Mouse (Mus musculus): ENCODE results near the gene Fgfr2.

Fgfr2 gene

DNA sequence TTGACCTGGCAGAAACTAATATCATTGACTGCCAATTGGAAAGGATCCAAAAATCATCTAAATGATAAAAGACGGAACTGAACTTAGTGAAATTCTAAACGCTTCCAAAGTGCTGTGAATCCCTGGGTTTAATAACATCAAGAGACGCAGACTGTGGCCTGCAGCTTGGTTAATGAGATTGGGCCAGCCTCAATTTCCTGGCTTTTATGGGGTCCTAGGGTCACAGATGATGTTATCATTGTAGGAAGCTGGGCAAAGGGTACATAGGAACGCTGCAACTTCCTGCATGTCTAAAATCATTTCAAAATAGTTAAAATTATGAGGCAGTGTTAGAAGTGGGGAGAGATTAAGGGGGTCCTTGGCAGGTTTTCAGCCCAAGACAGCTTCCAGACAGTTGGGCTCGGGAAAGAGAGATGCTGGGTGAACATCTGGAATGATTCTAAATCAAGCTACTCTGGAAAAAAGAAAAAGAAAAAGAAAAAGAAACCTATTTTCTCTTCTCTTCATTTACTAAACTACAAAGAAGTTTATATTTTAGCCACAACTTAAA is 823.4 kb downstream of the Fgfr2 start:
- TF ChIP-seq POU5F1 (IDR thresholded peaks at IDR 0.05; ENCODE audit: borderline replicate concordance, low read length) (no peak), NANOG (IDR thresholded peaks at IDR 0.05; ENCODE audit: borderline replicate concordance, low read length) (no peak), CTCF (conservative IDR thresholded peaks at IDR 0.05; ENCODE audit: low read length) (no peak)
- Histone ChIP-seq H3K36me3 (ENCODE audit: insufficient read depth, low read length) (no peaks in the 10 kb centered on the region), H3K27me3 (ENCODE audit: insufficient read depth, low read length) (peaks cover 3% of the 10 kb centered on the region; the same call in 1 of the 2 replicates), H3K4me1 (replicated peaks; ENCODE audit: low read depth, low read length) (no peaks in the 10 kb centered on the region), H3K9me3 (ENCODE audit: low read length) (no peaks in the 10 kb centered on the region), H3K4me3 (replicated peaks; ENCODE audit: low read length) (no peak overlapping the region)

DNA sequence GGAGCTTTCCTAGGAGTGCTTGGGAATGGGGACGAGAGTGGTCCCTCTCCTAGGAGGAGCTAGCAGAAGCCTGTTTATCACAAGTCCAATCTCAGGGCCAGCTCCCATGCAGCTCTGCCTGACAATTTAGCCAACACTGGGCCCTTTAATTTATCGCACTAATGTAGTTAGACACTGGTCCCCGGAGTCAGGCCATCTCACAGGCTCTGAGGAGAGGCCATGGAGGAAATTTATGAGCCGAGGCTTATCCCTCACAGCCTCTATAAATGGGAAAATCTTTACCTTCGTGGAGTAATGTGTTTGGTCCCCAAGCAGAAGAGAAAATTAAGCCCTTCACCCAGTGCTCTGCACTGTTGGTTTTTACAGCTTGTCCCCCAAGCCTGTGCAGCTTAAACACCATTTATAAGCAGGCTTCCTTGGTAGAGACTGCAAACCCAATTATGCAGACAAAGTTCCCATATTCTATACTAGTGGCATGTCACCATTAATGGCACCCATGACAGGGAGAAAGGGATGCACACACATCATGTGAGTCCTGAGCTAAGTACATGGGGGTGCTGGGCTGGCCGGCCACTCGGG is 824.6 kb downstream of the Fgfr2 start:
- Histone ChIP-seq H3K9me3 (ENCODE audit: low read length) (no peaks in the 10 kb centered on the region), H3K4me1 (replicated peaks; ENCODE audit: low read depth, low read length) (no peaks in the 10 kb centered on the region), H3K36me3 (ENCODE audit: insufficient read depth, low read length) (no peaks in the 10 kb centered on the region), H3K27me3 (ENCODE audit: insufficient read depth, low read length) (peaks cover 5% of the 10 kb centered on the region; the same call in 1 of the 2 replicates), H3K4me3 (replicated peaks; ENCODE audit: low read length) (no peak overlapping the region)
- TF ChIP-seq NANOG (IDR thresholded peaks at IDR 0.05; ENCODE audit: borderline replicate concordance, low read length) (no peak), POU5F1 (IDR thresholded peaks at IDR 0.05; ENCODE audit: borderline replicate concordance, low read length) (no peak), CTCF (conservative IDR thresholded peaks at IDR 0.05; ENCODE audit: low read length) (no peak)

DNA sequence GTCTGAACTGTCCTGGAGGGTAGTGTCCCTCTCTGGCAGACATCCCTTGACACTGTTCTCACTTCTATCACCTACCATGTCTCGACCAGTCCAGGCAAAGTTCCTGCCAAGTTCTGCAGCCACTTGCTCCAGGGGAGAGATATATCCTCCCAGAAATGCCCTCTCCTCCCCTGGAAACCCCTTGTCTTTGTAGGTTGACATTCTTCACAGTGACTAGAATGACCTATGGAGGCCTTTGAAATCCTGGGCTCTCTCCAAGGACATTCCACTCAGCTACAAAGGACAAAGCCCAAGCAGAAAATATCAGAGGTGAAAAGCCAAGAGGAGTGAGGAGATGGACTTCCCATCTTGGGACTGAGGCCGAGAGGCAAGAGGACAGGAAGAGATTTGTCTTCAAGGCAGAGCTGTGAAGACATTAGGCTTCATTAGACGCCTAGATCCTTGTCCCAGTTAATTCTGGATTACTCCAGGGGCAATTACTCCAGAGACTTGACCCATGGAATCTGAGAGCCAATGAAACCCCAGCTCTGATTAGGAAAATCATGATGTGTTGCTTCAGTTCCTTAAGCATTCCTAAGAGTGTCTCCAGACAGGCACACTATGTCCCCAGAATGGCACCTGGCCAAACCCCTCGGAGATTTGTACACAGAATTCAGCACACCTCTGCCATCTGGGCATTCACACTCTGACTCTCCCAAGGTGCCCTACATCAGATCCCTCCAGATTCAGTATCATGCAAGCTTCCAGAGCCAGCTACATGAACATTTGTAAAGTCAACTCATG is 826.3 kb downstream of the Fgfr2 start:
- no peaks in the 10 kb centered on the region for H3K36me3 ChIP-seq (ENCODE audit: insufficient read depth, low read length)
- no peaks in the 10 kb centered on the region for H3K4me1 ChIP-seq (replicated peaks; ENCODE audit: low read depth, low read length)
- H3K9me3 ChIP-seq (ENCODE audit: low read length): no peaks in the 10 kb centered on the region
- peaks cover 5% of the 10 kb centered on the region; the same call in 1 of the 2 replicates for H3K27me3 ChIP-seq (ENCODE audit: insufficient read depth, low read length)
- TF ChIP-seq NANOG (IDR thresholded peaks at IDR 0.05; ENCODE audit: borderline replicate concordance, low read length): no peak
- no peak for TF ChIP-seq POU5F1 (IDR thresholded peaks at IDR 0.05; ENCODE audit: borderline replicate concordance, low read length)
- no peak for TF ChIP-seq CTCF (conservative IDR thresholded peaks at IDR 0.05; ENCODE audit: low read length)
- H3K4me3 ChIP-seq (replicated peaks; ENCODE audit: low read length): no peak overlapping the region

DNA sequence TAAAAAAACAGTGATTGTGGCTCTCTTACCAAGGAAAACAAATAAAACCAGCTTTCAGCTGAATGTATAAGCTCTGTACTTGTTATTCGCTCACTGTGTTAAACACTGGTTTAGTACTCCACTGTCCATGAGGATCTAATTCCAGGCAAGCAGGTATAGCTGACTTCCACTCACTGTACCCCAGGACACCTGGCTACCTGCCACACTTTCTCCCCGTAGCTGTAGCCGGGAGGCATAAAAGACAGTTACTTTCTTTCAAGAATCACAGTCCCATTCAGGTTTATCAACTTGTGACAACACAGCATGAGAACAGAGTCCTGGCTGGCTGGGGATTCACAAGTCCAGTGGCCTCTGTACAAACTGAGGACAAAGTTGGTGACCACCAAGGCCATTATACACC is 827.0 kb downstream of the Fgfr2 start:
- Histone ChIP-seq H3K27me3 (ENCODE audit: insufficient read depth, low read length) (peaks cover 5% of the 10 kb centered on the region; the same call in 1 of the 2 replicates), H3K4me3 (replicated peaks; ENCODE audit: low read length) (no peak overlapping the region), H3K36me3 (ENCODE audit: insufficient read depth, low read length) (no peaks in the 10 kb centered on the region), H3K4me1 (replicated peaks; ENCODE audit: low read depth, low read length) (no peaks in the 10 kb centered on the region), H3K9me3 (ENCODE audit: low read length) (no peaks in the 10 kb centered on the region)
- TF ChIP-seq CTCF (conservative IDR thresholded peaks at IDR 0.05; ENCODE audit: low read length) (no peak), POU5F1 (IDR thresholded peaks at IDR 0.05; ENCODE audit: borderline replicate concordance, low read length) (no peak), NANOG (IDR thresholded peaks at IDR 0.05; ENCODE audit: borderline replicate concordance, low read length) (no peak)

DNA sequence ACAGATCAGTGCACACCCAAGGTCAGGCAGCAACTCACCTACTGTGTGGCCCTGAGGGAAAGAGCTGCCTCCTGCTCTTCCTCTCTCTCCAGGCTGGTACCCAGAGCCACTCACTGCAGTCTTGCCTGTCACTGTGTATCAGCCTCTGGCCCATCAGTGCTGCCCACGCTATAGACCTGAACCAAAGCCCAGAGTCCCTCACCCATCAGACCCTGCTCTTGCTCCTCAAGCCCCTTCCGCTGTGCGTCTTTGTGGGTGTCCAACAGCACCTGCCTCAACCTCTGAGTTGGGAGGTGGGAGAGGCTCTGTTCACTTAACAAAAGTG is 835.8 kb downstream of the Fgfr2 start:
- Histone ChIP-seq H3K27me3 (ENCODE audit: insufficient read depth, low read length) (no peaks in the 10 kb centered on the region), H3K4me3 (replicated peaks; ENCODE audit: low read length) (no peak overlapping the region), H3K36me3 (ENCODE audit: insufficient read depth, low read length) (no peaks in the 10 kb centered on the region), H3K4me1 (replicated peaks; ENCODE audit: low read depth, low read length) (peaks cover 21% of the 10 kb centered on the region), H3K9me3 (ENCODE audit: low read length) (no peaks in the 10 kb centered on the region)
- TF ChIP-seq CTCF (conservative IDR thresholded peaks at IDR 0.05; ENCODE audit: low read length): no peak
- no peak for TF ChIP-seq NANOG (IDR thresholded peaks at IDR 0.05; ENCODE audit: borderline replicate concordance, low read length)
- TF ChIP-seq POU5F1 (IDR thresholded peaks at IDR 0.05; ENCODE audit: borderline replicate concordance, low read length): no peak

DNA sequence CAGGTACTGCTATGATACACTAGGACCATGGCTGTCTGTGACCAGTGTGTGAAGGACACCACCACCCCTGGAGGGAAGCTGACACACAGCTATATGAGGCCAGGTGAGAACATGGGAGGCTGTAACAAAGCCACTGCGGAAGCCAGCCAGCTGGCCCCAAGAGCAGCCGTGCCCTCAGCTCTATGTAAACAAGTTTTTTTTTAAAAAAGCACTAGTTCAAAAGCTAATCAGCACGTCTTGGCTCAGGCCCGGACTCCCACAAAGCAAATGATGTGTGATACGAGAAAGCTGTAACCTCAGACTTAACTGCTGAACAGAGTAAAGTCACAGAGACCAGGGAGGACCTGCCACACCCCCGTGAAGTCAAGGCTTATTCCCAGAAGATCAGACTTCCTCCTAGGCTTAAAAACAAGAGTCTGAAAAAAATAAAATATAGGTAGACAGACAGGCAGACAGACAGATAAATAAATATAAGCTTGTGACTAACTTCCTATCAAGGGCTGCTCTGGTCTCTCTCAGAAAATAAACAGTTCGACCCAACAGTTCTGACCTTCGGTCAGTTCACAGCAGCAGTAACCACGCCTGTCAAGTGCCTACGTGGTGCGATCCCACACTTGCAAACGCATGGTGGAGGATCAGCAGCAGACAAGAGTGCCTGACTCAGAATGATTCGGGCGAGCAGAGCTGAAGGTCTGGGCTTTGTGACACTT is 836.4 kb downstream of the Fgfr2 start:
- H3K27me3 ChIP-seq (ENCODE audit: insufficient read depth, low read length): no peaks in the 10 kb centered on the region
- H3K36me3 ChIP-seq (ENCODE audit: insufficient read depth, low read length): no peaks in the 10 kb centered on the region
- no peak overlapping the region for H3K4me3 ChIP-seq (replicated peaks; ENCODE audit: low read length)
- H3K4me1 ChIP-seq (replicated peaks; ENCODE audit: low read depth, low read length): peaks cover 21% of the 10 kb centered on the region
- TF ChIP-seq CTCF (conservative IDR thresholded peaks at IDR 0.05; ENCODE audit: low read length) (no peak), NANOG (IDR thresholded peaks at IDR 0.05; ENCODE audit: borderline replicate concordance, low read length) (no peak), POU5F1 (IDR thresholded peaks at IDR 0.05; ENCODE audit: borderline replicate concordance, low read length) (no peak)
- H3K9me3 ChIP-seq (ENCODE audit: low read length): no peaks in the 10 kb centered on the region

DNA sequence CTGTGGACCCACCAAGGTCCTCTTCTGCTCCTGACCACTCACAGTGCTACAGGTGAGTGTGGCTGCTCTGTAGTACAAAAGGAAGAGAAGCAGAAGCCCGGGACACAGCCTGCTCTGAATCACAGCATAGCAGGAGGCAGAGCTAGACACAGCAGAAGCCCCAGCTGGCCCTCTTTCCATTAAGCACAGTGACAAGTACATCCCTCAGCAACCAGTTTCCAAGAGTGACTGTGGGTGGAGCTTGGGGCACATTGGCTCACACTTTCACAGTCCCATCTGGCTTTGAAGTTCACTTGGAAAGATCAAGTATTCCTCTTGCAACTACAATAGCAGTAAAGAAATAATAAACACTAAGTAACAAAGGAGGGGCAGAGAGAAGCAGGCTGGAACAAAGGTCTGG is 838.4 kb downstream of the Fgfr2 start:
- Histone ChIP-seq H3K9me3 (ENCODE audit: low read length) (no peaks in the 10 kb centered on the region), H3K27me3 (ENCODE audit: insufficient read depth, low read length) (no peaks in the 10 kb centered on the region), H3K4me1 (replicated peaks; ENCODE audit: low read depth, low read length) (peaks cover 21% of the 10 kb centered on the region), H3K36me3 (ENCODE audit: insufficient read depth, low read length) (no peaks in the 10 kb centered on the region), H3K4me3 (replicated peaks; ENCODE audit: low read length) (no peak overlapping the region)
- TF ChIP-seq NANOG (IDR thresholded peaks at IDR 0.05; ENCODE audit: borderline replicate concordance, low read length) (no peak), POU5F1 (IDR thresholded peaks at IDR 0.05; ENCODE audit: borderline replicate concordance, low read length) (no peak), CTCF (conservative IDR thresholded peaks at IDR 0.05; ENCODE audit: low read length) (no peak)

DNA sequence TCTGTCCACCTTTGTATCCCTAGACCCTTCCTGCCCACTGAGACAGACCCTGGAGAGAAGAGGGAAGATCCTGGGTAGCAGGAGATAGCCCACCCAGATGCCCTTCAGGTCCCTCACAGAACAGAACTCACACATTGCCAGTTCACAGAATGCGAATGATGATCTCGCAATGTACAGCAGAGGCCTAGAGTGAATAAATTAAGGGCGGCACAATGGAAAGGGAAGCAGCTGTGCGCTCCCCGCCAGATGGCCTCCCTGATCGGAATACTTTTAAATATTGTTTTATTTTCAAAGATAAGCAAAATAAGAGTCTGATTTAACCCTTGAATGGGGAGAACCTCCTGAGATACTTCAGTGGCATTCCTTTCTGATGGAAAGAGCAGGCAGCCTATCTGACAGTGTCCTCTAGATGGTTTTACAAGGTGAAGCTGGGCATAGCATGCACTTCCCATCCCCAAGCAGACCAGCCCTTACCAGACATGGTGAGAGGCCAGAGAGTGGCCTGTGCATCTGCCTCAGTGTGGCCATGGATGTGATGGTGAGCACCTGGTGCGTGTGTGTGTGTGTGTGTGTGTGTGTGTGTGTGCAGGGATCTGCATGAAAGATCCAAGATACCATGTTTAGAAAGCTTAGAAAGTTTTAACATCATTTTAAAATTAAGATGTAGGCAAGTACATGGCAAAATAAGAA is 839.0 kb downstream of the Fgfr2 start:
- H3K36me3 ChIP-seq (ENCODE audit: insufficient read depth, low read length): no peaks in the 10 kb centered on the region
- no peak for TF ChIP-seq POU5F1 (IDR thresholded peaks at IDR 0.05; ENCODE audit: borderline replicate concordance, low read length)
- no peak for TF ChIP-seq CTCF (conservative IDR thresholded peaks at IDR 0.05; ENCODE audit: low read length)
- no peak for TF ChIP-seq NANOG (IDR thresholded peaks at IDR 0.05; ENCODE audit: borderline replicate concordance, low read length)
- peaks cover 21% of the 10 kb centered on the region for H3K4me1 ChIP-seq (replicated peaks; ENCODE audit: low read depth, low read length)
- H3K9me3 ChIP-seq (ENCODE audit: low read length): no peaks in the 10 kb centered on the region
- H3K4me3 ChIP-seq (replicated peaks; ENCODE audit: low read length): no peak overlapping the region
- no peaks in the 10 kb centered on the region for H3K27me3 ChIP-seq (ENCODE audit: insufficient read depth, low read length)

Data from E14TG2a.4 (cell line).